9 mouse cellular contexts compared by ENCODE assay signal in genomic region chr2:168600750-168601490, GRCm38 (mm10). TPM values are rescaled to one million over a fixed set of nuclear protein-coding genes. Genes with fewer than 3 reads are reported as not detected.
A peak's percentile ranks its signal among the peaks of the same experiment; 100 is the strongest.
DNase-seq lines count a peak whose midpoint lies in the region; ATAC-seq and TF ChIP-seq lines count a peak whose summit lies in the region.
"Had no signal": no experiment of that assay in that cellular context is flagged by ENCODE, and none has a peak within 500 bp of the region (broad histone marks: within the 10 kb centered on the region; RNA-seq: fewer than 3 reads in every experiment).

No protein-coding gene starts in this region.

- peak; percentile 51 for DNase-seq in CD4-positive, CD25-positive, alpha-beta regulatory T cell, adult 2 months (ENCODE audit: low read depth, low spot score)
- DNase-seq in ES-E14 (ENCODE audit: low read depth, low spot score) = no peak
- peak; percentile 45 for DNase-seq in embryonic facial prominence, embryonic 11.5 days (ENCODE audit: low spot score)
- peak; percentile 75 to 78 for DNase-seq in right cerebral cortex, postnatal 10 days (ENCODE audit: low spot score in 2 of 2)
- no peak for DNase-seq in thymus, adult 18-20 months
- DNase-seq in kidney, adult 8-10 months = no peak

- H3K4me1 ChIP-seq in ES-E14 (ENCODE audit: control insufficient read depth in 2 of 2, insufficient read depth in 2 of 2, low read length in 2 of 2, poor library complexity in 1 of 2) = peaks cover 0 to 2% of the 10 kb centered on the region in 2 experiments; a peak in 2 of 4 replicates
- H3K4me1 ChIP-seq in embryonic facial prominence, embryonic 11.5 days (ENCODE audit: control insufficient read depth, insufficient read depth, low read length) = peaks cover 4% of the 10 kb centered on the region; the same call in 1 of the 2 replicates
- H3K4me1 ChIP-seq in hindbrain, embryonic 15.5 days (replicated peaks) = peaks cover 35% of the 10 kb centered on the region
- H3K4me1 ChIP-seq in limb, embryonic 15.5 days = peaks cover 69% of the 10 kb centered on the region

- H3K27me3 ChIP-seq in embryonic facial prominence, embryonic 11.5 days (ENCODE audit: control insufficient read depth, insufficient read depth, low read length) = peaks cover 35% of the 10 kb centered on the region
- peaks cover 19% of the 10 kb centered on the region for H3K27me3 ChIP-seq in hindbrain, embryonic 15.5 days
- peaks cover 28% of the 10 kb centered on the region for H3K27me3 ChIP-seq in limb, embryonic 15.5 days

- H3K36me3 ChIP-seq in ES-E14 (ENCODE audit: control insufficient read depth, insufficient read depth, low read length, poor library complexity, severe bottlenecking) = no peaks in the 10 kb centered on the region
- no peaks in the 10 kb centered on the region for H3K36me3 ChIP-seq in embryonic facial prominence, embryonic 11.5 days (replicated peaks; ENCODE audit: control insufficient read depth, insufficient read depth, low read depth, low read length)
- H3K36me3 ChIP-seq in hindbrain, embryonic 15.5 days = no peaks in the 10 kb centered on the region
- no peaks in the 10 kb centered on the region for H3K36me3 ChIP-seq in limb, embryonic 15.5 days

- H3K4me3 ChIP-seq in ES-E14 (ENCODE audit: insufficient read depth in 1 of 2, low read depth in 1 of 2, low read length in 2 of 2, poor library complexity in 1 of 2, severe bottlenecking in 1 of 2) = peak overlapping the region; percentile 51 to 60
- H3K4me3 ChIP-seq in embryonic facial prominence, embryonic 11.5 days (ENCODE audit: low read depth, low read length) = peak overlapping the region; percentile 52
- peak overlapping the region; percentile 62 for H3K4me3 ChIP-seq in hindbrain, embryonic 15.5 days
- peak overlapping the region; percentile 63 for H3K4me3 ChIP-seq in limb, embryonic 15.5 days
- H3K4me3 ChIP-seq: erythroblast, embryonic 14.5 days had no signal

- no peak overlapping the region for H3K27ac ChIP-seq in ES-E14 (ENCODE audit: insufficient read depth, low read depth, low read length, poor library complexity, severe bottlenecking)
- no peak overlapping the region for H3K27ac ChIP-seq in embryonic facial prominence, embryonic 11.5 days (replicated peaks; ENCODE audit: low read depth, low read length)
- H3K27ac ChIP-seq in hindbrain, embryonic 15.5 days (replicated peaks) = peak overlapping the region; percentile 85
- peak overlapping the region; percentile 92 for H3K27ac ChIP-seq in limb, embryonic 15.5 days

- ATAC-seq in embryonic facial prominence, embryonic 11.5 days (replicated peaks; ENCODE audit: insufficient number of reproducible peaks, low FRiP score, low TSS enrichment, low read depth) = 0 out of 2 replicates have a peak, but pooled peaks have one; percentile 12
- peak; percentile 78 for ATAC-seq in hindbrain, embryonic 15.5 days (ENCODE audit: low FRiP score, low read depth)
- ATAC-seq in limb, embryonic 15.5 days (ENCODE audit: insufficient number of reproducible peaks, low FRiP score, low TSS enrichment, low read depth) = no peak

- H3K9me3 ChIP-seq in ES-E14 (ENCODE audit: control insufficient read depth, insufficient read depth, low read depth, low read length) = no peaks in the 10 kb centered on the region
- no peaks in the 10 kb centered on the region for H3K9me3 ChIP-seq in embryonic facial prominence, embryonic 11.5 days (replicated peaks; ENCODE audit: control insufficient read depth, low read length)
- H3K9me3 ChIP-seq in hindbrain, embryonic 15.5 days = no peaks in the 10 kb centered on the region
- no peaks in the 10 kb centered on the region for H3K9me3 ChIP-seq in limb, embryonic 15.5 days

- in situ Hi-C loops in ES-E14 (cut with MboI; ENCODE audit: low sequenced_read_pairs in 2 of 2, unreplicated experiment in 2 of 2) = no loop called here

- H3K4me2 ChIP-seq in embryonic facial prominence, embryonic 11.5 days (ENCODE audit: low read depth, low read length) = peak overlapping the region; percentile 95
- peak overlapping the region; percentile 97 for H3K4me2 ChIP-seq in hindbrain, embryonic 15.5 days
- peak overlapping the region; percentile 91 for H3K4me2 ChIP-seq in limb, embryonic 15.5 days

- WGBS in embryonic facial prominence, embryonic 11.5 days = 1% methylated on average over 32 of the region's 32 CpGs
- WGBS in hindbrain, embryonic 15.5 days = under 1% methylated on average over 32 of the region's 32 CpGs
- 2% methylated on average over 32 of the region's 32 CpGs for whole genome bisulfite sequencing in limb, embryonic 15.5 days

- peak overlapping the region; percentile 6 for H3K9ac ChIP-seq in ES-E14 (ENCODE audit: insufficient read depth, low read depth, low read length, poor library complexity, severe bottlenecking)
- H3K9ac ChIP-seq in embryonic facial prominence, embryonic 11.5 days (replicated peaks; ENCODE audit: low read length) = peak overlapping the region; percentile 61
- peak overlapping the region; percentile 62 for H3K9ac ChIP-seq in hindbrain, embryonic 15.5 days
- peak overlapping the region; percentile 75 for H3K9ac ChIP-seq in limb, embryonic 15.5 days

TF ChIP-seq in ES-E14, 5 proteins besides CTCF, POLR2A, EP300 and RAD21:
- TF ChIP-seq HCFC1 (IDR thresholded peaks at IDR 0.05; ENCODE audit: borderline replicate concordance, insufficient read depth, low read length) (no peak), ZC3H11A (IDR thresholded peaks at IDR 0.05; ENCODE audit: borderline replicate concordance, low read depth, low read length) (no peak), CHD2 (IDR thresholded peaks at IDR 0.05; ENCODE audit: low read depth, low read length) (no peak), ZNF384 (IDR thresholded peaks at IDR 0.05; ENCODE audit: low read depth, low read length) (no peak), MAFK (IDR thresholded peaks at IDR 0.05; ENCODE audit: insufficient read depth, low read depth, low read length) (no peak)

RNA-seq across cellular contexts. Expression of gene Nfatc2, which starts 0.5 kb away (rescaled TPM):
- 2.0 and 2.2 TPM in 2 replicates for total RNA-seq in ES-E14 (2012; rRNA removed)
- 0.87 and 1.1 TPM in 2 replicates for polyA plus RNA-seq in embryonic facial prominence, embryonic 11.5 days (2014; fragmentation: Nextera tagmentation; extraction: Ambion mirVana)
- polyA plus RNA-seq in hindbrain, embryonic 15.5 days (2015; fragmentation: Nextera tagmentation; extraction: Ambion mirVana) = 3.8 and 4.6 TPM in 2 replicates
- 6.2 and 8.9 TPM in 2 replicates for polyA plus RNA-seq in limb, embryonic 15.5 days (2015; fragmentation: Nextera tagmentation; extraction: Ambion mirVana)
- polyA plus RNA-seq: erythroblast, embryonic 14.5 days had no signal

Comparison
In these comparisons a context has a peak if more than half of its experiments do, and no peak if none do; other contexts are left out.
1. DNase-seq: peak in CD4-positive, CD25-positive, alpha-beta regulatory T cell, adult 2 months (single experiment), embryonic facial prominence, embryonic 11.5 days (single experiment) and right cerebral cortex, postnatal 10 days (2 of 2); none in ES-E14 (single experiment), thymus, adult 18-20 months (0 of 2) and kidney, adult 8-10 months (0 of 2).
2. H3K27ac ChIP-seq: peak in hindbrain, embryonic 15.5 days (single experiment) and limb, embryonic 15.5 days (single experiment); none in ES-E14 (single experiment) and embryonic facial prominence, embryonic 11.5 days (single experiment).
3. H3K9ac ChIP-seq: peak in every context shown above with its lines; median percentile 75 in limb, embryonic 15.5 days; 62 in hindbrain, embryonic 15.5 days; 61 in embryonic facial prominence, embryonic 11.5 days; 6 in ES-E14.
4. Peak in every context shown above with its lines, with median percentiles within 50 percentile points of each other: H3K4me3 ChIP-seq and H3K4me2 ChIP-seq.